Mouse (Mus musculus): Measurements from ENCODE around the gene Apobec2.

DNA sequence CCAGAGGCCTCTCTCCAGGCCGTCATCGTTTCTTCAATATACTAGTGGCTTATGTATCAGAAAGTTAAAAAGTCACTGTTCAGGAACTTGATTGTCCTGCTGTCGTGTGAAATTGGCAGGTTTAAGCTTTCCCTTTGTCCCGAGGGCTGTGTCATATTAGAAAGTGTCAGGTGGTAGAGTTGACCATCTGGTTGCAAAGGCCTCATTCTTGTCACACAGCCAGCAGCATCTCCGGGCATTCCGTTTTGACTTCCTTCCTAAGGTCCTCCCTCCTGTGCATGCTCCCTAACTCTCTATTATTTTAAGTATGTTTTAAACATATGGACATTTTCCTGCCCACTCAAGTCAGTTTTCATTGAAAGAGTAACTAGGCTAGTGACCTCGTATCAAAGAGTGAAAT, 16.7 kb downstream of the Apobec2 start:
- TF ChIP-seq GATA1 (IDR thresholded peaks at IDR 0.05; ENCODE audit: low read length) (no peak), TAL1 (IDR thresholded peaks at IDR 0.05; ENCODE audit: low read length) (no peak)

All from erythroblast, embryonic 14.5 days (primary cell).